Mouse (Mus musculus): ENCODE measurements around the gene Lrpprc.

DNA sequence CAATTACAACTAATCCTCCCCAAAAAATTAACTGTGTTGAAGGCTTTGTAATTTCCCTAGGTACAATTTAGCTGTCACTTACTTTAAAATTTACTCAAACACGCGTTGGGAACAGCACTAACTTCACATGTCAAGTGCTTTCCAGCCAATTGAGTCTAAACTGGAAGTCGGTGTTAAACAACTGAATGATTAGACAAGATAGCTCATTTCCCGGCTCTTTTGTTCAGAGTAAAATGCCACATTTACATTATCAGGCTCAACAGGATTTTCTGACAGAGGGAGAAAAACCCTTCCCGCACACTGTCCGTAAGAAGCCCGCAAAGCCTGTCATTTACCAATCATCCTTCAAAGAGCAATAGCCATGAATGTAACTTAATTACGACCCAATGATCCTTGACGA lies 45.6 kb downstream of the Lrpprc start:
- no peak for TF ChIP-seq POLR2A (IDR thresholded peaks at IDR 0.05; ENCODE audit: control insufficient read depth, extremely low read depth, insufficient read depth, low read length, poor library complexity)
- no peak for TF ChIP-seq CTCF (IDR thresholded peaks at IDR 0.05; ENCODE audit: borderline replicate concordance, control insufficient read depth, extremely low read depth, insufficient read depth, low read length, poor library complexity)

Data from thymus, adult 2 months (tissue).